Mouse (Mus musculus) ovary, postnatal 14 days (tissue): ENCODE measurements around the gene Olfr1239.

Experiments
- DNase-seq: peaks from one replicate; pipeline ENCODE4 v3.0.0; 2022; ENCODE audit warnings: low spot score

The Olfr1239 gene

GRCm38 (mm10) chr2:89420307-89420706 is at the start of gene Olfr1239:
Gene Olfr1239, minus strand, starts transcription at chr2:89420407.
- no peak for DNase-seq

- DNase-seq, result no peak
Measured at GRCm38 (mm10) chr2:89442900-89443299, 22.7 kb upstream of the Olfr1239 start, which contains the start of gene Olfr1240. Gene Olfr1240, minus strand, starts transcription at chr2:89443000.

- no peak for DNase-seq
Measured at GRCm38 (mm10) chr2:89414557-89414956, 5.7 kb downstream of the Olfr1239 start.

GRCm38 (mm10) chr2:89409576-89409975 is 10.6 kb downstream of the Olfr1239 start, which contains the start of gene Olfr1238:
Gene Olfr1238, minus strand, starts transcription at chr2:89409676.
- no peak for DNase-seq

GRCm38 (mm10) chr2:89400882-89401281 is 19.3 kb downstream of the Olfr1239 start:
- no peak for DNase-seq
